In genomic region chr9:51238741-51239385, GRCm38 (mm10) we compare ENCODE assay signal across 9 mouse cellular contexts. TPM values are rescaled to one million over a fixed set of nuclear protein-coding genes. Genes with fewer than 3 reads are reported as not detected.
A peak's percentile ranks its signal among the peaks of the same experiment; 100 is the strongest.
DNase-seq lines count a peak whose midpoint lies in the region; ATAC-seq and TF ChIP-seq lines count a peak whose summit lies in the region.
"Had no signal": no experiment of that assay in that cellular context is flagged by ENCODE, and none has a peak within 500 bp of the region (broad histone marks: within the 10 kb centered on the region; RNA-seq: fewer than 3 reads in every experiment).

No protein-coding gene starts in this region.

- ATAC-seq in granulocyte monocyte progenitor cell, adult 5-6 weeks (replicated peaks; ENCODE audit: poor library complexity, severe bottlenecking): 0 out of 2 replicates have a peak, but pooled peaks have one; percentile 3

- intact Hi-C loops in heart, postnatal 10 days (cut with DNase I): no loop called here
- intact Hi-C loops in left cerebral cortex, postnatal 25 days (cut with DNase I): loop anchor here (5.0 kb wide), 1 partner anchor 52 kb away; no protein-coding TSS in a partner anchor

- no peak overlapping the region for H3K4me3 ChIP-seq in ES-E14 (ENCODE audit: insufficient read depth in 1 of 2, low read depth in 1 of 2, low read length in 2 of 2, poor library complexity in 1 of 2, severe bottlenecking in 1 of 2)
- H3K4me3 ChIP-seq: liver, embryonic 15.5 days had no signal

- peak; percentile 8 to 12 for DNase-seq in heart, postnatal 10 days
- no peak for DNase-seq in heart, adult 9 months (ENCODE audit: low spot score in 2 of 2)
- DNase-seq in ES-E14 (ENCODE audit: low read depth, low spot score): no peak
- DNase-seq in left cerebral cortex, postnatal 25 days (ENCODE audit: low spot score in 2 of 2): peak; percentile 75 to 92
- DNase-seq in spleen, postnatal 14 days (ENCODE audit: low spot score in 2 of 2): no peak
- DNase-seq in urinary bladder, adult 18-20 months (ENCODE audit: low spot score in 2 of 2): no peak
- DNase-seq in spleen, postnatal 10 days (ENCODE audit: low spot score in 2 of 2): no peak

- H3K9ac ChIP-seq in ES-E14 (ENCODE audit: insufficient read depth, low read depth, low read length, poor library complexity, severe bottlenecking): no peak overlapping the region
- H3K9ac ChIP-seq: liver, embryonic 15.5 days had no signal

- no peak overlapping the region for H3K27ac ChIP-seq in ES-E14 (ENCODE audit: insufficient read depth, low read depth, low read length, poor library complexity, severe bottlenecking)
- H3K27ac ChIP-seq: liver, embryonic 15.5 days had no signal

- in situ Hi-C loops in ES-E14 (cut with MboI; ENCODE audit: low sequenced_read_pairs in 2 of 2, unreplicated experiment in 2 of 2): no loop called here

- H3K36me3 ChIP-seq in ES-E14 (ENCODE audit: control insufficient read depth, insufficient read depth, low read length, poor library complexity, severe bottlenecking): no peaks in the 10 kb centered on the region
- H3K36me3 ChIP-seq: liver, embryonic 15.5 days had no signal

- no peaks in the 10 kb centered on the region for H3K9me3 ChIP-seq in ES-E14 (ENCODE audit: control insufficient read depth, insufficient read depth, low read depth, low read length)
- H3K9me3 ChIP-seq: liver, embryonic 15.5 days had no signal

- no peaks in the 10 kb centered on the region for H3K4me1 ChIP-seq in ES-E14 (ENCODE audit: control insufficient read depth in 2 of 2, insufficient read depth in 2 of 2, low read length in 2 of 2, poor library complexity in 1 of 2)
- H3K4me1 ChIP-seq: liver, embryonic 15.5 days had no signal

TF ChIP-seq in ES-E14, 5 proteins besides CTCF, POLR2A, EP300 and RAD21:
- no peak for TF ChIP-seq ZNF384 (IDR thresholded peaks at IDR 0.05; ENCODE audit: low read depth, low read length)
- no peak for TF ChIP-seq ZC3H11A (IDR thresholded peaks at IDR 0.05; ENCODE audit: borderline replicate concordance, low read depth, low read length)
- TF ChIP-seq CHD2 (IDR thresholded peaks at IDR 0.05; ENCODE audit: low read depth, low read length): no peak
- TF ChIP-seq MAFK (IDR thresholded peaks at IDR 0.05; ENCODE audit: insufficient read depth, low read depth, low read length): 0 out of 2 replicates have a peak, but pooled peaks have one; percentile 36
- no peak for TF ChIP-seq HCFC1 (IDR thresholded peaks at IDR 0.05; ENCODE audit: borderline replicate concordance, insufficient read depth, low read length)

RNA-seq across cellular contexts. Expression of gene Pou2af1, which starts 25.4 kb away (rescaled TPM):
- total RNA-seq in heart, postnatal 10 days (2021): under 1 TPM; 0.38 to 0.45 TPM
- 0.49 TPM in 1 of 2 replicates, not detected in the other for total RNA-seq in ES-E14 (2012; rRNA removed)
- total RNA-seq in granulocyte monocyte progenitor cell, adult 5-6 weeks (2014; fragmentation: Nextera tagmentation): not detected in 2 replicates
- not detected in 2 replicates for total RNA-seq in granulocyte monocyte progenitor cell, adult 5-6 weeks (2017)
- total RNA-seq in left cerebral cortex, postnatal 25 days (2021): under 1 TPM in 1 of 2 experiments, not detected in 1; 0.16 TPM

RNA-seq across cellular contexts. Expression of gene Colca2, which starts 39.5 kb away (rescaled TPM):
- total RNA-seq in heart, postnatal 10 days (2021): 1 to 10 TPM; 1.3 to 1.5 TPM
- 0.27 TPM in 1 of 2 replicates, not detected in the other for total RNA-seq in ES-E14 (2012; rRNA removed)
- 1.1 TPM in 1 of 2 replicates, not detected in the other for total RNA-seq in granulocyte monocyte progenitor cell, adult 5-6 weeks (2014; fragmentation: Nextera tagmentation)
- not detected in 2 replicates for total RNA-seq in granulocyte monocyte progenitor cell, adult 5-6 weeks (2017)
- total RNA-seq in left cerebral cortex, postnatal 25 days (2021): 1 to 10 TPM; 1.1 to 2.3 TPM

Comparison
In these comparisons a context has a peak if more than half of its experiments do, and no peak if none do; other contexts are left out.
1. DNase-seq: peak in heart, postnatal 10 days (2 of 2) and left cerebral cortex, postnatal 25 days (2 of 2); none in heart, adult 9 months (0 of 2), ES-E14 (single experiment), spleen, postnatal 14 days (0 of 2), urinary bladder, adult 18-20 months (0 of 2) and spleen, postnatal 10 days (0 of 2).